Mouse (Mus musculus): Measurements from ENCODE around the gene Rora.
"Not testable (repeated sequence)": the region's sequence is repeated elsewhere in the genome, so short reads cannot be mapped to it uniquely, and the experiment has no call there.

Rora gene

GRCm38 (mm10) chr9:69021482-69021881, 367.9 kb downstream of the Rora start:
- no peak for DNase-seq

DNA sequence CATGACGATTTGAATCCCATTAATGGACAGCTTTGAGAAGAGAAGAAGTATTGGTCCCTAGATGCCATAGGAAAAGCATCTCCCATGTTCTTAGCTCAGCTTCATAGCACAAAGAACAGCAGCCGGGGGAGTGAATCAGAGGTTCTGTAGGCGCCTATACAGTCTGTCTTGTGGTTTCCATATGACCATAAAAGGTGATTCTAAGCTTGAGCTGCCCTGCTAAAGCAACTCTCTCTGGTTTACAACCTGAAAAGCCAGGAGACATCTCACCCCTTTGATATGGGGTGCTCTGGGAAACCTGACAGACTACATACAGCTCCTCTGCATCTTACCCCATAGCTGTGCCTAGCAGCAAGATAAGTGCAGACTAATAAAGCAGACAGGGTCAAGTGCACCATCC, 369.7 kb downstream of the Rora start:
- DNase-seq, result no peak

- DNase-seq, result no peak
Observed at GRCm38 (mm10) chr9:69028177-69028576, 374.6 kb downstream of the Rora start.

DNA sequence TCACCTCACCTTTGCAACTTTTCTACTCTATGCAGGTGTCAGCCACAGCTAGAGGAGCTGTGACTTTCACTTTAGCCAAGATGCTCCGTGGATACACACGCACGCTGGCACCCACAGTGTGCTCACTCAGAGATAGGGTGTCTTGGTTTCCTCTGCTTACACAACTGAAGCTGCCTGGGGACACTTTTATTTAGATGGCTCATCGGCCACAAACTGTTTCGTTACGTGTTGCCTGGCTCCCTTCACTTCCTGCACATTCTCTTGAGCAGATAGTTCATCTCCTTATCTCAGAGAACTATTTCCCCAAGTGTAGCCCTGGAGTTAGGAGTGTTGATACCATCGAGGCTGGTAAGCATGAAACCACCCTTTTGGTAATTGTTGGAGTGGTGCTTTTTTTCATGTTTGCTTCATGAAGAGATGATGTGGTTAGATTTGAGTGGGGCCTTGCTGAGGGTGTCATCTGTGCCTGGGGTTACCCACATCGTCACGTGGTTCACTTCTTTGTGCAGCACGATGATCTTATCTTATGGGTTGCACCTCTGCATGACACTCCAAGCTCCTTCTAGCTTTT, 380.8 kb downstream of the Rora start:
- DNase-seq, result no peak

DNA sequence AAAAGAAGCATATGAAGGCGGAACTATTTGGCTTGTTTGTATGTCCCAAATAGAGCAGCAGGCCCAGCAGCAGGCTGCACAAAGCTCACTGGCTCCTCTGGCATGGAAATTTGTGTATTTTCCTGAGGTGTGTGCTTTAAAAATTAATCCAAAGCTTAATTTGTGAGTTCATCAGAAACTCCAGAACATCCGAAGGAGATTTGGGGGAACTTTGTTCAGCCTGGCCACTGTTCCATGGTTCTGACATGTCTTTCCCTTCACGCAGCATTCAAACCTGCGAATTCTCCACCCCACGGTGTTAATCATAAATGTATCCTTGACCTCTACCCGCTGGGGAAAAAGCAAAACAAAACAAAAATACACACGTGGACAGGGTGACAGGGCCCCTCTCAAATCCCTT, 381.9 kb downstream of the Rora start:
- DNase-seq, result no peak

DNA sequence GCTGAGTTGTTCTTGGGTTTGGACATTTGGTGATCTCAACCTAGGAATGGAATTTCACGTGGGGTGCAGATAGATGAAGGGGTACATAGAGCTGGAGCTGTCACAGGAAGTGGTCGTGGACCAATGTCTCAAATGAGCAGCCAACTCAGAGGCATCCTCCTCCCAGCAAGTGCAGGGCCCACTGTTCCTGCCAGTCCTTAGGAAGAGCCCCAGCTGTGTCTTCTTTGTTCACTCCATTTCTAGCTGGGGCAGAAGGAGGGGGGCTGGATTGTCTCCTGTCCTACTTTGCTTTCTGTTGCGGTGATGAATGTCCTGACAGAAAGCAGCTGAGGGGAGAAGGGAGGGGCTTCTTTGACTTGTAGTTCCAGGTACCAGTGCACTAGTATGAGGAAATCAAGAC, 382.7 kb downstream of the Rora start:
- no peak for DNase-seq

- DNase-seq, result no peak
Observed at GRCm38 (mm10) chr9:69043920-69044613, 390.5 kb downstream of the Rora start.

GRCm38 (mm10) chr9:69044614-69045133, 391.1 kb downstream of the Rora start:
- no peak for DNase-seq

DNA sequence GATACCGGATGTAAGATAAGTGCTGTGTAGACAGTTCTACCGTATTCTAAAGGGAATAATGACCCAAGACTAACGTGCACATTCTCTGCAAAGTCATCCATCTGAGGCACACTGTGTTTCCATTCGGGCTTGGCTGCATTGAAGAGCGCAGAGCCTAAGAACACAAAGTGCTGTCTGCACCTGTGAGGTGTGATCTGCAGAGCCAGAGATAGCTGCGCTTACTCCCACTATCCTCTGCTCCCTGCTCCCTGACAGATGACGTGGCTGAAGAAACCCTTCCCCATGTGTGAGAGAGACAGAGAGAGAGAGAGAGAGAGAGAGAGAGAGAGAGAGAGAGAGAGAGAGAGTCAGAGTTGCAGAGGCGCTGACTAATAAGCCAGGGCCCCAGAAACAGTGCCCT, 392.3 kb downstream of the Rora start:
- DNase-seq, result no peak

- no peak for DNase-seq
Observed at GRCm38 (mm10) chr9:69050856-69051255, 397.3 kb downstream of the Rora start.

- no peak for DNase-seq
Observed at GRCm38 (mm10) chr9:69051890-69052289, 398.3 kb downstream of the Rora start.

DNA sequence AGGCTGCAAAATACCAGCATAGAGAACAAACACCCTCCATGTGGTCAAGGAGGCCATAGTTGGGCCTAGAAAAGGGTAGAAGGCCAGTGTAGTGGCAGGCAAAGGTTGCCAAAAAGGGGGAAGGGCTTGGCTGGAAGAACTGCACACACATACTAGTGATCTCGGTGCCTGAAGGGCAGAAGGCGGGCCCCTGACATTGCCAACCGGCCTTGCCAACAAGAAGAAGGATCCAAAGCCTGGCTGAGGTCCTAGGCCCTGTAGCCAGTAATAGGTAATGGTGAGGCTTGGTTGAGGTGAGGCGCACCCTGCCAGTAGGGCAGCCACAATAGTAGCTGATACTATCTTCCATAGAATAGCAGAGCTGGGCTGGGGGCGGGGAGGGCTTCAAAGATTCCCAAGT, 401.7 kb downstream of the Rora start:
- DNase-seq, result no peak

- DNase-seq, result no peak
Observed at GRCm38 (mm10) chr9:69071203-69071867, 417.7 kb downstream of the Rora start.

- no peak for DNase-seq
Observed at GRCm38 (mm10) chr9:69073271-69073670, 419.7 kb downstream of the Rora start.

DNA sequence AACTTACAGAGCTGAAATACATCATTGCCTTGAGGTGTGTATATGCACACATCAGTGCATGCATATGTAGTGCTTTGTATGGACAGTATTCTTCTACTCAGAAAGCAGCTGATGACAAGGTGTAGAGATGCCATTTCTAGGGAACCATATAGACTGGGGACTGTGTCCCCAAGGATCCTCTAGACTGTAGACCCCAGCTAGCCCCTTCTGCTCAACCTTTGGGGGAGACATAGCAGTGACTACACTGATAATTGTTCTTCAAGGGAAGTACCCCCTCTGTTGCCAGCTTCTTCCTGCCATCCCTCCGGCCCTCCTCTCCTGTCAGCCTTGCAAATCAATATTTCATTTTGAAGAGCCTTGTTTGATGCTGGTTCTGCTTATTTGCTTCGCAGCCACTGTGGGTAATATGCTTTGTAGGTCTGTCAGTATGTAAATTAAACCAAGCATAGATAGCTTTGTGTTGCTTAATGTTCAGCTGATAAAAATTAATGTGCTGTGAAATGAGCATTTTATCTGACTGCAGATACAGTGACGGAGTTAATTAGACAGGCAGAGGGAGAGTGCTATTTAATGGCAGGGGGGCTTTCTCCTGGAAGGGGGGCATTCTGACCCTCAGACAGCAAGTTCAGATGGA, 430.6 kb downstream of the Rora start:
- DNase-seq, result no peak

GRCm38 (mm10) chr9:69084720-69085661, 431.4 kb downstream of the Rora start:
- no peak for DNase-seq

GRCm38 (mm10) chr9:69086844-69087243, 433.3 kb downstream of the Rora start:
- DNase-seq, result no peak

GRCm38 (mm10) chr9:69087325-69087724, 433.7 kb downstream of the Rora start:
- no peak for DNase-seq

GRCm38 (mm10) chr9:69090749-69091270, 437.2 kb downstream of the Rora start:
- no peak for DNase-seq

DNA sequence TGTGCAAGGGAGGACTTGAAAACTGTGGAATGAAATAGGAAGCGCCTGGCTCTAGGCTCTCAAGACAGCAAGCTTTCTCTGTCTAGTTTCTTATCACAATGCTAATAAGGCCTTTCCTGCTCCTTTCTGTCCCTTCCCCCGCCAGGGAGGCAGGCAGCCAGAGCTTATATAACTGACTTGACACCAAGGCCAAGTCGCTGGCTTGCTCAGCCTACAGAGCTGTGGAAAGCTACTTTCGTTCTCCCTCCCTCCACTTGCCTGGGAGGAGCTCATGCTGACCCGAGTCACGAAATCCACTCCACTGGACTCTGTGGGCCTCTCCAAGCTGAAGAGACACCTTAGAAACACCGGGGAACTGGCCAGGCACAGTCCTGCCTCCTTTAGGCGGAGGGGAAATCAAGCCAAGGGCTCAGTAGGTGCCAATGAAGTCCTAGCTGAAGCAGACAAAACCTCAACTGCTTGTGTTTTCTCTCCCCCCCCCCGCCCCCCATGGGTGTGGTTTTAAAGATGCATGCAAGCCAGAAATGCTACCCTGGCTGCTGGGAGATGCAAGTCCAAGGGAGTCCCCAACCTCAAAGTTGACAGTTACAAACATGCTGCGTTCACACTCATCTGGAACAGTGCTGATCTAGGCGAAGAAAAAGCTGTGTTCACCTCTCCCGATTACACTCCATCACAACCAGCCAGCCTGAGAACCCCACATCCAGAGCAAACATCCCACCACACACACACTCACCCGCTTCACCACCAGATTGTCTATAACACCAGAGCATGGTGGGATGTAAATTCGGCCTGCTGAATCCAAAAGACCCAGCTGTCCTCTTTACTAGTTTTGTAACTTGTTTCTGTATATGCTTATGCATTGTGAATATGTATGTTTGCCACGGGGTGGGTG, 438.8 kb downstream of the Rora start:
- DNase-seq, result no peak

GRCm38 (mm10) chr9:69100153-69100756, 446.7 kb downstream of the Rora start:
- not testable (repeated sequence) for DNase-seq
